Mouse (Mus musculus) liver, adult 10 weeks (tissue): ENCODE results near the gene Olfr1431. TPM values are rescaled to one million over a fixed set of nuclear protein-coding genes. Genes with fewer than 3 reads are reported as not detected.

Experiments
- polyA plus RNA-seq: library from polyadenylated mRNA; stranded (reverse); fragments of 350-450 nt; fragmentation: Illumina TruSeq; extraction: RNeasy Lipid Tissue Mini Kit (QIAGEN cat#74804); gene quantifications from one replicate; pipeline ENCODE4 v1.2.3, GENCODE M21; 2014; ENCODE audit warnings: low read depth, low replicate concordance

Olfr1431 gene
- not detected for polyA plus RNA-seq

GRCm38 (mm10) chr19:12200334-12200733 is at the start of gene Olfr1431:
Olfr1431 (plus strand) TSS chr19:12200634.

GRCm38 (mm10) chr19:12170062-12170599 is 30.3 kb upstream of the Olfr1431 start, which contains the start of gene Olfr1555-ps1:
Olfr1555-ps1 (minus strand) TSS chr19:12170112.

GRCm38 (mm10) chr19:12232496-12232895 is 32.1 kb downstream of the Olfr1431 start, which contains the start of gene Olfr1432:
Olfr1432 (minus strand) TSS chr19:12232596.

GRCm38 (mm10) chr19:12241559-12241958 is 41.1 kb downstream of the Olfr1431 start, which contains the start of gene Olfr262:
Olfr262 (minus strand) TSS chr19:12241659.

GRCm38 (mm10) chr19:12260732-12261131 is 60.3 kb downstream of the Olfr1431 start, which contains the start of gene Olfr235:
Olfr235 (plus strand) TSS chr19:12261032.

Other genes starting within 250 kb of the Olfr1431 start
- 19.4 TPM for gene Osbp, start 234.7 kb upstream of the Olfr1431 start, polyA plus RNA-seq
- not detected for gene Olfr1423, start 159.3 kb upstream of the Olfr1431 start, polyA plus RNA-seq
- not detected for gene Olfr1424, start 138.0 kb upstream of the Olfr1431 start, polyA plus RNA-seq
- not detected for gene Olfr1425, start 122.9 kb upstream of the Olfr1431 start, polyA plus RNA-seq
- gene Olfr1426, start 108.6 kb upstream of the Olfr1431 start, polyA plus RNA-seq, result not detected
- gene Olfr1427, start 97.3 kb upstream of the Olfr1431 start, polyA plus RNA-seq, result not detected
- not detected for gene Olfr1428, start 84.7 kb upstream of the Olfr1431 start, polyA plus RNA-seq
- gene Olfr76, start 77.4 kb upstream of the Olfr1431 start, polyA plus RNA-seq, result not detected
- not detected for gene Olfr1555-ps1, start 30.5 kb upstream of the Olfr1431 start, polyA plus RNA-seq
- gene Olfr1432, start 32.0 kb downstream of the Olfr1431 start, polyA plus RNA-seq, result not detected
- not detected for gene Olfr262, start 41.0 kb downstream of the Olfr1431 start, polyA plus RNA-seq
- not detected for gene Olfr235, start 60.4 kb downstream of the Olfr1431 start, polyA plus RNA-seq
- gene Olfr1434, start 79.2 kb downstream of the Olfr1431 start, polyA plus RNA-seq, result not detected
- gene Olfr1436, start 98.5 kb downstream of the Olfr1431 start, polyA plus RNA-seq, result not detected
- not detected for gene Olfr1437, start 124.5 kb downstream of the Olfr1431 start, polyA plus RNA-seq
- not detected for gene Olfr1438-ps1, start 135.3 kb downstream of the Olfr1431 start, polyA plus RNA-seq
- gene Olfr1440, start 186.6 kb downstream of the Olfr1431 start, polyA plus RNA-seq, result not detected
- not detected for gene Olfr1441, start 216.8 kb downstream of the Olfr1431 start, polyA plus RNA-seq
- gene Pfpl, start 227.3 kb downstream of the Olfr1431 start, polyA plus RNA-seq, result not detected